Mouse (Mus musculus) embryonic facial prominence, embryonic 15.5 days (tissue): ENCODE measurements around the gene H2al1m. TPM values are rescaled to one million over a fixed set of nuclear protein-coding genes. Genes with fewer than 3 reads are reported as not detected.
"Not testable (repeated sequence)": the region's sequence is repeated elsewhere in the genome, so short reads cannot be mapped to it uniquely, and the experiment has no call there.

Experiments
- ATAC-seq: fragments of 200-750 bp; cut with Nextera tagmentation; 2 replicates; pipeline ENCODE4 v1.8.0; 2017; ENCODE audit warnings: low read depth, moderate TSS enrichment; ENCODE audit not compliant: insufficient number of reproducible peaks, low FRiP score, low TSS enrichment
- H3K27ac ChIP-seq: fragments of 300-500 bp; sonication (generic); replicated peaks from 2 replicates; pipeline ENCODE4 v1.5.1; 2015; ENCODE audit warnings: mild to moderate bottlenecking, inconsistent platforms
- H3K27me3 ChIP-seq: fragments of 300-500 bp; sonication (generic); 2 replicates; pipeline ENCODE4 v1.6.1; 2015; ENCODE audit warnings: inconsistent platforms
- H3K36me3 ChIP-seq: fragments of 300-500 bp; sonication (generic); 2 replicates; pipeline ENCODE4 v1.6.1; 2015; ENCODE audit warnings: mild to moderate bottlenecking, inconsistent platforms
- H3K4me1 ChIP-seq: fragments of 300-500 bp; sonication (generic); 2 replicates; pipeline ENCODE4 v1.6.1; 2015; ENCODE audit warnings: inconsistent platforms
- H3K4me2 ChIP-seq: fragments of 300-500 bp; sonication (generic); replicated peaks from 2 replicates; pipeline ENCODE4 v1.6.1; 2015; ENCODE audit warnings: mild to moderate bottlenecking, inconsistent platforms
- H3K4me3 ChIP-seq: fragments of 300-500 bp; sonication (generic); replicated peaks from 2 replicates; pipeline ENCODE4 v1.5.1; 2015; ENCODE audit warnings: mild to moderate bottlenecking, inconsistent platforms
- H3K9ac ChIP-seq: fragments of 300-500 bp; sonication (generic); 2 replicates; pipeline ENCODE4 v1.6.1; 2015; ENCODE audit warnings: inconsistent platforms
- H3K9me3 ChIP-seq: fragments of 300-500 bp; sonication (generic); replicated peaks from 2 replicates; pipeline ENCODE4 v1.6.1; 2016; ENCODE audit warnings: inconsistent platforms
- WGBS: fragments of 180-500 bp; shearing (Covaris S2); methylation state at CpG from one replicate; pipeline ENCODE4 v1.1.7; 2015; 5-methylcytosine and 5-hydroxymethylcytosine counted together
- polyA plus RNA-seq: library from polyadenylated mRNA; unstranded; fragments of >200 nt; fragmentation: Nextera tagmentation; extraction: Ambion mirVana; gene quantifications from 2 replicates; pipeline ENCODE4 v1.2.1, GENCODE M21; 2015

H2al1m gene
- polyA plus RNA-seq, 1 experiment from 2014 or later = not detected

DNA sequence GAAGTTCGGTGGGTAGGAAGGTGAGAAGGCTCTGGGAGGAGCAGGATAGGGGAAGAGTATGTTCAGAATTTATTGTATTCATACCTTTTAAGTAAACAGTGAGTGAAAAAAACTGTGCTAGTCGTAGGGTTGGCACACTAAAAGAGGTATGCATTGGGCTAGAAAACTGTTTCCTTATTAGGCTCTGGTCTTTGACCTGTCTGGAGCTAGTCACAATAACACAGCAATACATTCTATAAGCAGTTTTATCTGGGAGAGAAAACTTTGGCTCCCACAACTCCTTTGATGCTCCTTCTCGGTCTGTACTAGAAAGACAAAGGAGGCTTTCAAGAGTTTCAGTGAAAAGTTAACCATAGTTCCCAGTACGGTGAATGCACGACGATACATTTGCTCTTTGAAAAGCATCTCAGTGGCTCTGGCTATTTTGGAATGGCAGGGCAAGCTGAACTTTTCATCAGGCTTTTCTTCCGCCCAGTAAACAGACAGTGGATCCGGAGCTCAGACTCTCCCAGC lies 11.6 kb upstream of the H2al1m start:
- Histone ChIP-seq H3K27ac (no peak overlapping the region), H3K9me3 (no peaks in the 10 kb centered on the region), H3K4me3 (peak overlapping the region; percentile 55), H3K4me1 (no peaks in the 10 kb centered on the region), H3K36me3 (no peaks in the 10 kb centered on the region), H3K27me3 (no peaks in the 10 kb centered on the region), H3K4me2 (peak overlapping the region; percentile 56), H3K9ac (no peak overlapping the region)
- no peak for ATAC-seq
- WGBS = 25% methylated on average over 8 of the region's 8 CpGs

DNA sequence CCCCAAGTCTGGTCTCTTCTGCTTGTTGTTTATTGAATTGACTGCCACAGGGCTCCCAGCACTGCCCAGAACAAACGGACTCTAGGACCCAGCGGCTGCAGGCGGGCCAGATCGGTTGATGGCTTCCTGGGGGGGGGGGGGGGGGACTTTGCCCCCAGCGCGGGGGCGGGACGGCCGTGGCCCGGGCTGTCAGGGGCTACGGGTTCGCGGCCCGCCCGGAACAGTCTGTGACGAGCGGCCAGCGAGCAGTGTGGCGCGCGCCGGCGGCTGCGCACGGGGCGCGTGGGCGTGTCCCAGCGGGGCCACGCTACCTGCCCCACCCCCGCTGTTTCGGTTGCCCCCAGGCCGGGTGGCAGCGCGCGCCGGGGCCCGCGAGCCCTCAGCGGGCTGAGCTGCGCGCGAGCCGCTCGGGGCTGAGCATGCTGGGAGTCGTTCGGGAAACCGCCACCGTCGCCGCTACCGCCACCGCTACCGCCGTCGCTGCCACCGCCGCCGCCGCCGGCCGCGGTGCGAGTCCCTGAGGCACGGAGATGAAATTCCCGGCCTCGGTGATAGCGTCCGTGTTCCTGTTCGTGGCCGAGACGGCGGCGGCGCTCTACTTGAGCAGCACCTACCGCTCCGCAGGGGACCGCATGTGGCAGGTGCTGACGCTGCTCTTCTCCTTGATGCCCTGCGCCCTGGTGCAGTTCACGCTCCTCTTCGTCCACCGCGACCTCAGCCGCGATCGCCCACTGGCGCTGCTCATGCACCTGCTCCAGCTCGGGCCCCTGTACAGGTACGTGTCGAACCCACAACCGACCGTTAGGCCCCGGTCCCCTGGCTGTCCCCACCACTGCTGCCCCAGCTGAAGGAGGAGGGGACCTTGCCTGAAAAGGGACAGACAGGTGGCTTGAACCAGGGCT lies 10.9 kb upstream of the H2al1m start, which contains the start of gene Xk:
Gene Xk, plus strand, starts transcription at position 297 of the 902 bp plus-strand sequence.
- Histone ChIP-seq H3K27me3 (no peaks in the 10 kb centered on the region), H3K27ac (no peak within 1 kb of the TSS), H3K36me3 (no peaks in the 10 kb centered on the region), H3K4me2 (peak within 1 kb of the TSS; percentile 56), H3K9ac (peak within 1 kb of the TSS; percentile 15; the same call in 1 of the 2 replicates), H3K4me3 (peak within 1 kb of the TSS; percentile 55), H3K4me1 (no peaks in the 10 kb centered on the region), H3K9me3 (no peaks in the 10 kb centered on the region)
- peak; percentile 85 for ATAC-seq
- WGBS = 14% methylated on average over 85 of the region's 94 CpGs

DNA sequence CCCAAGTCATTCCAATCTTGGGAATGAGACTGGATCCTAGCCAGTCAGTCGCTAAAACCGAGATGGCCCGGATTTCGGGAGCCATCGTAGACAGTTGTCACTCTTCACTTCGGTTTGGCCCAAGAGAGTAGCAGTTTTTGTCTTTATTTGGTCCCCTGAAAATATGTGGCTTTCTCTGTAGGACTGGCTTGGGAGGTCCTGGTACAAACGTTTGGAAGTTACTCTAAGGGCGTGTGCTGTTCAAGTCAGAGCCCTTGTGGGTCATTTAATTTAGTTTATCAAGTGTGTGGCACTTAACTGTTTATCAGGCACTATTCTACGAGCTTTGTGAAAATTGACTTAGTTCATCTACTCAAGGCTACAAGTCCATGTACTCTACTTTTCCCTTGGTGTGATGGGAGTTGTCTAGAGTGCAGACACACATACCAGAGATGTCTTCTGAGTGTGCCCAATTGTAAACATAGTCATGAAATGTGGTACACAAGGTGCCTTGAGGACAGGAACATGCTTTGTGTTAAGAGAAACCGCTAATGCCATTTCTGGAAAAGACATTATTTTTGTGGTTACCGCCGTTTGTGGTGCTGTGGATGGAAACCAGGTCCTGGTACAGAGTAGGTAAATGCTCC lies 10.1 kb upstream of the H2al1m start:
- Histone ChIP-seq H3K9me3 (no peaks in the 10 kb centered on the region), H3K4me3 (peak overlapping the region; percentile 55), H3K4me2 (peak overlapping the region; percentile 56), H3K27ac (no peak overlapping the region), H3K4me1 (no peaks in the 10 kb centered on the region), H3K9ac (no peak overlapping the region), H3K27me3 (no peaks in the 10 kb centered on the region), H3K36me3 (no peaks in the 10 kb centered on the region)
- no peak for ATAC-seq
- WGBS = 53% methylated on average over 12 of the region's 12 CpGs

DNA sequence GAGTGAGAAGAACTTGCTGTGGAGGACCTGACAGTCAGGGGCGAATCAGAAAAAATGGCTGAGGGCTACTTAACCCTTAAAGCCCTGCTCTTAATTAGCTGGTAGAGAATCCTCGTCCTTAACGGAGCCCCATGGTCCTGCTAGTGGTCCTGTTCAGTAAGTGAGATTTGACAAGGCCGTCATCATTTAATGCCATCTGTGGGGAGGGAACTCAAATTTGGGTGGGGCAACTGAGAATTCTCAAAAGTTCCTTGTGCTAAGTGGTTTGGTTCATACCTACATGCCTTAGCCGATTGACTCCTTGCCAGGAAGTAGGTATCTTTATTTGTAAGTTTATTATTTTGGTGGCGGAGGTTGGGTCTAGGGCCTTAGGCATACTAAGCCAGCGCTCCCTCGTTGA lies 9.2 kb upstream of the H2al1m start:
- no peaks in the 10 kb centered on the region for H3K9me3 ChIP-seq
- H3K9ac ChIP-seq = no peak overlapping the region
- H3K27me3 ChIP-seq = no peaks in the 10 kb centered on the region
- H3K27ac ChIP-seq = no peak overlapping the region
- no peaks in the 10 kb centered on the region for H3K4me1 ChIP-seq
- WGBS = 70% methylated on average over 8 of the region's 8 CpGs
- no peak overlapping the region for H3K4me2 ChIP-seq
- ATAC-seq = no peak
- H3K4me3 ChIP-seq = no peak overlapping the region
- no peaks in the 10 kb centered on the region for H3K36me3 ChIP-seq

DNA sequence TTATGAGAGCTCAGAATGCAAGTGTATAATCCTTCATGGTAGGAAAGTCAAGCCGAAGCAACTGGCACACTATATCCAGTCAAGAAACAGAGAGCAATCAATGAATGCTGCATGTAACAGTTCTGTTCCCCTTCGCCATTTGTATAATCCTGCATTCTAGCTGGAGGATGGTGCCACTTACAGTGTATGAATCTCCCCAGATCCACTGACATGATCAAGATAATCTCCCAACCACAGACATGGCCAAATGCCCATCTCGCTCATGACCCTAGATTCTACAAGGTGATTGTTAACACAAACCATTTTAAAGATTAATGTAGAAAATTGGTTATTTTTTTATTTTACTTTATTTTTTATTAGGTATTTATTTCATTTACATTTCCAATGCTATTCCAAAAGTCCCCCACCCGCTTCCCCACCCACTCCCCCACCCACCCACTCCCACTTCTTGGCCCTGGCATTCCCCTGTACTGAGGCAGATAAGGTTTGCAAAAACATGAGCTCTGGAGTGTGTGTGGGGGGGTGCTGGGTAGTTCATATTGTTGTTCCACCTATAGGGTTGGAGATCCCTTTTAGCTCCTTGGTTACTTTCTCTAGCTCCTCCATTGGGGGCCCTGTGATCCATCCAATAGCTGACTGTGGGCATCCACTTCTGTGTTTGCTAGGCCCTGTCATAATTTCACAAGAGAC lies 9.7 kb downstream of the H2al1m start:
- H3K9me3 ChIP-seq, H3K36me3 ChIP-seq, H3K4me2 ChIP-seq, H3K4me1 ChIP-seq, H3K27me3 ChIP-seq, ATAC-seq, H3K4me3 ChIP-seq, H3K9ac ChIP-seq, H3K27ac ChIP-seq: not testable (repeated sequence)
- 83% methylated on average over 4 of the region's 4 CpGs for WGBS

DNA sequence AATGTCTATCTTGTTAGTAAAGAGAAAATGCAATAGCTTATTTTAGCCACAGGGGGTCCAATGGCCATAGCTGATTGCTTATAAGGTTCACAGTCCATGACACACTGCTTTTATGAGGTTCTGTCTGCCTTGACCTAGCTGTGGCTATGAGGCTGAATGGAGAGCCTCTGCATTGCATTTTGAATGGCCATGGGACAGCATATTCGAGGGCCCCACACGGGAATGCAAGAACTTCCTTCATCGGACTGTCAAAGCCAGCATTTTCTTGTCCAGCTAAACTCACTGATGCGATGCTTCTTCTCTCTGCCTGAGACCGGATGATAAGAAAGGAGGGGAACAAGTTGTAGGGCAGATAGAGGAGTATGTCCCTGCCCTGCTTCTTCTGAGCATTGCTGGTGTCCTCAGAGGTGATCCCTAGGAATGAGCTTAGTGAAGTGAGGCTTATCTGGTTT lies 14.9 kb downstream of the H2al1m start:
- no peak for ATAC-seq
- H3K27me3 ChIP-seq = no peaks in the 10 kb centered on the region
- H3K9ac ChIP-seq = no peak overlapping the region
- no peaks in the 10 kb centered on the region for H3K9me3 ChIP-seq
- H3K4me1 ChIP-seq = no peaks in the 10 kb centered on the region
- H3K4me2 ChIP-seq = no peak overlapping the region
- H3K27ac ChIP-seq = no peak overlapping the region
- WGBS = 84% methylated on average over 5 of the region's 5 CpGs
- no peak overlapping the region for H3K4me3 ChIP-seq
- H3K36me3 ChIP-seq = no peaks in the 10 kb centered on the region

DNA sequence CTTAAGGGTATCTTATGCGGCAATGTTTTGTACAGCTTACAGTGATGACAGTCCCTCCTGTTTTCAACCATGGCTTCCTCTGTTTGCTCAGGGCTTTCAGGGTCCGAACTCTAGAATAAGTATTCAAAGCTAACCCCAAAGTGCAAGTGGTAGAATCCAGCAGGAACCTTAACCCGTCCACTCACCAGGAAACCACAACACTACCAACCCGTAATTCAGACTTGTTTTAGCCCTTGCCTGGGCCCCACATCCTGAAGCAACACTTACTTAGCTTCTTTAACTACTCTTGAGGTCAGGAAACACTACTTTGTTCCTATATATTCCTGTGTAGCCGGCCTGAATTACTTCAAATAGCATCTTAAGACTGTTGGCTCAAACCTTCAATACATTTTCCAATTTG lies 19.2 kb downstream of the H2al1m start:
- Histone ChIP-seq H3K36me3 (no peaks in the 10 kb centered on the region), H3K27ac (no peak overlapping the region), H3K4me1 (no peaks in the 10 kb centered on the region), H3K27me3 (no peaks in the 10 kb centered on the region), H3K9me3 (no peaks in the 10 kb centered on the region), H3K4me3 (no peak overlapping the region), H3K9ac (no peak overlapping the region), H3K4me2 (no peak overlapping the region)
- 72% methylated on average over 5 of the region's 5 CpGs for WGBS
- ATAC-seq = no peak

DNA sequence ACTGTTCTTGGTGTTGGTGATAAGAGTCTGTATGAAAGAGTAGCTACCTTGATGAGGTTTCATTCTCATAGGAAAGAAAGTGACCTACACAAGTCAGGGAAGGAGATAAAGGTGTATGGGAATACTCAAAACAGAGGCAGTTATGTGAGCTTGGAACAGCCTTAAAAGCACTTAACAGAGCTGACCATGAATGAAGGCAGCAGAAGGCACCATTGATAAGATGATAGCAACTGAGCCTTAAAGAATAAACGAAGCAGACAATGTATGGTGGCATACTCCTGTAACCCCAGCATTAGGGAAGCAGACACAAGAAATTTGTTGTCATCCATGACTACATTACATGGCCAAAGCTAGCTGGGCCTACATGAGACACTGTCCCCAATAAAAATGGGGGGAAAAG lies 19.9 kb downstream of the H2al1m start:
- H3K27me3 ChIP-seq = no peaks in the 10 kb centered on the region
- ATAC-seq = no peak
- no peak overlapping the region for H3K4me3 ChIP-seq
- H3K9me3 ChIP-seq = no peaks in the 10 kb centered on the region
- H3K36me3 ChIP-seq = no peaks in the 10 kb centered on the region
- H3K4me2 ChIP-seq = no peak overlapping the region
- WGBS = 71% methylated on average over 1 of the region's 1 CpGs
- H3K9ac ChIP-seq = no peak overlapping the region
- H3K4me1 ChIP-seq = no peaks in the 10 kb centered on the region
- H3K27ac ChIP-seq = no peak overlapping the region

DNA sequence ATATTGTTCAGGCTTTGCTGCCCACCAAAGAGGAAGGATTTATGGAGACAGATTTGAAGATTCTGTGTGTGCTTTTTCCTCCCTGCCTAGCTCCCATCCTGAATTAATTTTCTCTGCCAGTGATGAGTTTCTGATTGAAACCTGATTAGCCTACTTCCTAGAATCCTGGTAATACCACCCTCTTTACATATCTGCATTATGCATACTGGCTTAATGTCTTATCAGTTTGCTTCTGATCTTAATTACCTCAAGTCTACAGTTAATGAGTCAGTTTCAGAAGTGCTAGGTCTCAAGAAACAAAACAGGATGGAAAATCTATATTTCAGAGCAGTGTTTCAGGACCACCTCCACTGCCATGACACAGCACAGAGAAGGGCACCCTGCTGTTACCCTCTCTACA lies 32.9 kb downstream of the H2al1m start:
- not testable (repeated sequence) for H3K9me3 ChIP-seq, H3K4me1 ChIP-seq, H3K27ac ChIP-seq, H3K27me3 ChIP-seq, ATAC-seq, H3K4me2 ChIP-seq, H3K36me3 ChIP-seq, H3K9ac ChIP-seq, H3K4me3 ChIP-seq

DNA sequence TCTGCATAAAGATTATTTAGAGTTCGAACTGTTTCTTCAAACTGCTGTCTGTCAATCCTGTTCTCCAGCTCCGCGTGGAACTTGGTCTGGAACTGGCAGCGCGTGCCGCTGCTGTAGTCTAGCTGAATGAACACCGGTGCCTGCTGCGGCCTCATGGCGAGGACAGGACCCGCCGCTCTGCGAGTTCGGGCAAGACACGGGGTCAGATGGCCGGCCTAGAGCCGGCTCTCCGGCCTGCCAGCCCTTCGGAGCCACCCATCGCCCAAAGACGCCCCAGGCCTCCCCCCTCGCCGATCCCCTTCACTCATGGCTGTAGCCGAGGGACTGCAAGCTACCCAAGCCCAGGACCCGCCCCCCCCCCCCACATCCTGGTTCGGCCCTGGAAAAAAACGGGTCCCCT lies 44.4 kb downstream of the H2al1m start:
- not testable (repeated sequence) for H3K27me3 ChIP-seq, H3K4me2 ChIP-seq, H3K27ac ChIP-seq, H3K9me3 ChIP-seq, ATAC-seq, H3K36me3 ChIP-seq, H3K9ac ChIP-seq, H3K4me3 ChIP-seq, H3K4me1 ChIP-seq
- 89% methylated on average over 22 of the region's 26 CpGs for whole genome bisulfite sequencing

DNA sequence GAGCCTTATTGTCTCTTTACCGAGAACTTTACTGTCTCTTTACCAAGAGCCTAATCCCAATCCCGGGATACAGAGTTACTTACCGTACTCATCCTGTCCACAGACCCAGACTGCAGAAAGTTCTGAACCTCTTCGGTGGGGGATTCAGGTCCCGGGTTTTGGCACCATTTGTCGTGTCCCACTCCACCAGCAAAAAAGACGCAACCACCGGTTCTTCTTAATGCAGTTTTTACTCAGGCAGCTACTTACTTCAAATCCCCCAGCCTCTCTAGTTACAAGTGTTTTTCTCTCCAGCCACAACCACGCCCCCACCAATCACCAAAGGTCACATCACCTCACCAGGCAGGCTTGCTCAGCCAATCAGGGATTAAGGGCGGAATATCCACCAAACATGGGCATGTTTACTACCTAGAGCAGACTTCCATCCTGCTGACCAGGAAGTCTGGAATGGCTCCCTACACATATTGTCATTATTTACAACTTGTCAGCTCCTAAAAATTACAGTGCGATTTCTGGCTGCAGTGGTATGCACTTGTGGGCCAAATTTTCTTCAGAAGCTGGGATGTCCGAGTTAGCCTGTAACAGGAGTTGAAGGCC lies 48.9 kb downstream of the H2al1m start:
- ATAC-seq, H3K9ac ChIP-seq, H3K27ac ChIP-seq, H3K9me3 ChIP-seq, H3K4me3 ChIP-seq, H3K27me3 ChIP-seq, H3K4me1 ChIP-seq, H3K36me3 ChIP-seq, H3K4me2 ChIP-seq: not testable (repeated sequence)
- 77% methylated on average over 12 of the region's 12 CpGs for WGBS
